Mouse (Mus musculus): ENCODE measurements at regions not wholly inside any gene's neighbourhood (a gene's known extent, or its start where the extent isn't known, plus 50 kb on each side); places are given as distances from the start of the nearest gene placed in this dataset.

- DNase-seq (ENCODE audit: low spot score in 2 of 2), result no peak
Measured at GRCm38 (mm10) chr7:83023990-83024389, 156.9 kb downstream of the Mex3b start.

DNA sequence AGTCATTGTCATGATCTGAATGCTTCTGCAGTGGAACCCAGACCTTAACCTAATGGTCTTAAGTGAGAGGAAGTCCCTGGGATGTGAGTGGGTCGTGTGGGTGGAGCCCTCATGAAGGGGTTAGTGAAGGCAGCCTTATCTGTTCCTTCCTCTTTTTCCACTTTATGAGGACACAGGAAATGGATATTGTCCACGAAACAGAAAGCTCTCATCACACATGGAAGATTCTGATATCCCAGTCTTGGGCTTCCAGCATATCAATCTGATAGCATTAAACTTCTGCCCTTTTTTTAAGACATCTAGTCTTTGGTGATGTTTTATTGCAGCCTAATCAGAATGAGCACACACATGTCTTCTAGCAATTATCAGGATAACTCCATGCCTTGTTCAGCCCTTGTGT lies 164.0 kb downstream of the Mex3b start:
- DNase-seq (ENCODE audit: low spot score in 2 of 2), result no peak

DNA sequence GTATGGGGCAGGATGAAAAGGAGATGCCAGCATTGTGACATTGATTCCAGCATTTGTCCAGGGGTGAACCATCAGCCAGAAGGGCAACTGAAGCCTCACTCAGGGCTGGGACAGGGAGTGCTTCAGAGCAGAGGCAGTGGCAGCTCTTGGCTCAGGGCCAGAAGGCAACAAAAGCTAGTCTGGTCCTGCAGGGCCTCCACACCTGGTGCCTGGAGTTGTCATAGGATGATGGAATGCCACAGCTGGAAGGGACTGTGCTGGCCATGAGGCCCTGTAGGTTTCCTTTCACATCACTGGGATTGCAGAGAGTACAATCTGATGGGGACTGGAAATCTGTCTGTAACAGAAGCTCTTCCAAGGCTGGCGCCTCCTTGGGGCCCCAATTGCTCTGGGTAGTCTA lies 164.9 kb downstream of the Mex3b start:
- no peak for DNase-seq (ENCODE audit: low spot score in 2 of 2)

GRCm38 (mm10) chr7:83032924-83033323 lies 165.8 kb downstream of the Mex3b start:
- no peak for DNase-seq (ENCODE audit: low spot score in 2 of 2)

DNA sequence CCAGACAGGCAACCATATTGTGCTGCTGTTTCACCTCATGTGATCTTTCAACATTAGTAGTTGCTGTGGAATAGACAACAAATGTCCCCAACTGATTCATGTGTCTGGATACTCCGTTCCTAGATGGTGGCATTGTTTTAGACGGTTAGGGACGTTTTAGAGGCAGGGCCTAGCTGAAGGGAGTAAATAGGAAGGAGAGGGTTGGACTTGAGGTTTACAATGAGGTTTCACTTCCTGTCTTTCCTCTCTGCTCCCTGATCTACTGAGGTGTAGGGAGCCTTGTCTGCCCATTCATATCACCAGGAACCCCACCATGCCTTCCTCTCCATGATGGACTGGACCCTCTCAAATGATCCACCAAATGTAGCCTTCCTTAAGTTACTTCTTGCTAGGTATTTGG lies 168.1 kb downstream of the Mex3b start:
- DNase-seq (ENCODE audit: low spot score in 2 of 2), result no peak

- DNase-seq (ENCODE audit: low spot score in 2 of 2), result no peak
Measured at GRCm38 (mm10) chr7:83036397-83036796, 169.3 kb downstream of the Mex3b start.

GRCm38 (mm10) chr7:83037100-83037499 lies 170.0 kb downstream of the Mex3b start:
- no peak for DNase-seq (ENCODE audit: low spot score in 2 of 2)

DNA sequence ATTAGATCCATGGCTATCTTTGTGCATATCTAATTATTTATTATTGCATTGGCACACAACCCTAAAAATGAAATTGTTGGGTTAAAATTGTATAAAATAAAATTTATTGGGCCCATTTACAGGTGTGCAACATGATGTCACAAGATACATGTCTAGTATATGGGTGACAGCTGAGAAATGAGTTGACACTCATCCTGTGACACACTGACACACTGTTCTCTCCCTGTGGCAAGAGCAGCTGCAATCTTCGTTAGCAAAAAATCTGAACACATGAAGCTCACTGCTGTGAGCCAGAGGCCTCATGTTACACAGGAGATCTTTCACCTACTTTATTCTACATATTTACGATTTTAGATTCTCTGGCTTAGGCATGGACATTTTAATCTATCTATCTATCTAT lies 170.6 kb downstream of the Mex3b start:
- no peak for DNase-seq (ENCODE audit: low spot score in 2 of 2)

DNA sequence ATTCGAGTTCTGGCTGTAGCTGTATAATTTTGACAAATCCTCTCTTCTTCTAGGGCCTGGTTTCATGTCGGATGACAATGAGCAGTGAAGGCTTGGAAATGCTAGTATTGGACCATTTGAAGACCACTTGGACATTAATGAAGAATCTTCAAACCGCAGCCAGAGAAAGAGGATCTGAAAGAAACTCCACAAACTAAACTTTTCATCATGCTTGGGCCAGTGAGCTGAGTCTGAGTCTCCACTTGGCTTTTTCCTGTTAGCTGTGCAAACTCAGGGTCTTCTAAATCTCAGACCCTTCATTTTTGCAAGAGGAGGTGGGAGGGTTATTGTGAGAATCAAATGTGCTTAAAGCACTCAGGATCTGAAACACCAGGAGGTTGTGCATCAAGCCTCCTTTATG lies 176.6 kb downstream of the Mex3b start:
- no peak for DNase-seq (ENCODE audit: low spot score in 2 of 2)

- DNase-seq (ENCODE audit: low spot score in 2 of 2), result no peak
Measured at GRCm38 (mm10) chr7:83045266-83045665, 178.1 kb downstream of the Mex3b start.

DNA sequence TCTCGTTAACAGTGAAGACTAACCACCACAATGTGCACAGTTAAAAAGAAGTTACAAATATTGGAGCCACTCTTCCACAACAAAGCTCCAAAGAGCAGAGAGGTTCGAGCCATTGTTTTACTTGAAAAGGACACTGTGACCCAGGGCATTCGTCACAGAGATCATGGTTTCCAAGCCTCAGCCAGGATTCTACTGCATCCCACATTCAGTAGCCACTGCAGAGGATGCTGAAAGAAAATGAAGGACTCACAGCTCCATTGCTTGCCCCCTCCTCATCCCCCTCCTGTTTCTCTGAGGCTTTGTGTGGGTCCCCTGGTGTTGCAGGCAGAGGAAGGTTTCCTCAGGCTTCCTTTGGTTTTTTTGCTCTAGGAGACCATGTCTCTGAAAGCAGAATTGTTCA lies 182.9 kb downstream of the Mex3b start:
- no peak for DNase-seq (ENCODE audit: low spot score in 2 of 2)

DNA sequence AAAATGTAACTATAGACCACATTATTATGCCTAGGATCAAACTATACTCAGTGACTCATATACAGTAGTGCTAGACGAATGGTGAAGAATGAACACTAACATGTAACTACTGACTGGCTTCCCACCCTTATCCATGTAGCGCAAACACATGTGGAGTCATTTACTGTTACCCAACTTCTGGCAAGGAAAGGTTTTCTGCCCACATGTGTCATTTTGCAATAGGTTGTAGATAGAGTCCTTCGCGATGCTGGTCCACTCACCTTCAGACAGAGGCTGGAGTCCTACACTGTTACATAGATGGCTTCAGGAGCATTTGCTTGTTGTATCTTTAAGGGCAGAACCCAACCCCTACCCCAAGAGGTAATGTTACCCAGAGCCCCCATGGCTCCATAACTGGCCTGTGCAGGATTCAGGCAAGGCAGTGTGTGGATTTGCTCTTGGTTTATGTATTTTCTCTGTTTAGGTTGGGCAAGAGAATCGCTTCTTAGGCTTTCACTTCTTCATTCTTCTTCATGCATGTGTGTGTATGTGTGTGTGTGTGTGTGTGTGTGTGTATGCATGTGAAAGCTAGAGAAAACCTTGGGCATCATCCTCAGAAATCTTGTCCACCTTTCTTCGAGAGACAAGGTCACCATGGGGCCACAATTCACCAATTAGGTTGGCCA lies 183.8 kb downstream of the Mex3b start:
- no peak for DNase-seq (ENCODE audit: low spot score in 2 of 2)

DNA sequence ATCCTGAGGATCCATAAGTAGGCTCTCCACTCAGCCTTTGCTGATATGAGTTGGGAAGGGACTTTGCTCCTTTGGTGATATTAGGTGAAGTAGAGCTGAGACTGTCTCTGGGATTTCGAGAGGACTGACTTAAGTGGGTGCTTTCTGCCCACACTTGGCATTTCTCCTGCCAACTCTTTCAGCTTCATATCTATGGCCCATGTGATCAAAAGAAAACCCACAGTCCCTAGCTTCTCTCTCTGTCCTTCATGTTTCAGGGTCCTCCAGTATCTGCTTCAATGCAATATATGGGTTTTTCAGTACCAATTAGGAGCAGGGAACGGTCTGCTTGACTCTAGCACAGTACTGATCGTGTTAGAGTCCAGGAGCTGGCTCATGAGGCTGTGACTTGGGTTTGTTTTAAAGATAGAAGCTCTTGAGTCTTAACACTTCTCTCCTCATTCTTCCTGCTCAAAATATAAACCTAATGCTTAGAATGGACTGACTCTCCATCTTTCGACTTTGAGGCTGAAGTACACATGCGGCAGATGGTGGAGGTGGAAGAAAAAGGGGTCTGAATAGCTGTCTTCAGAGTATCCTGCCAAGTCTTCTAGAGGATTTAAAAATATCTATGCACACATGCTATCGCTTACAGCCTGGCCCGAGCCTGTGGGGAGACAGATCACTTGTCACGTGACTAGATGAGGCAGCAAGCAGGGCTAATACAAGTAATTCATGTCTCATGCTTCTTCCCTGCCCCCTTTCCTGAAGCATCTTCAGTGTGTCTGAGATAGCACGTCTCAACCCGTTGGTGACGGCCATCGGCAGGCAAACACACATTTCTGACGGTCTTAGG lies 189.2 kb downstream of the Mex3b start:
- DNase-seq (ENCODE audit: low spot score in 2 of 2), result peak; percentile 28 to 42

- no peak for DNase-seq (ENCODE audit: low spot score in 2 of 2)
Measured at GRCm38 (mm10) chr7:83060318-83060717, 193.2 kb downstream of the Mex3b start.

DNA sequence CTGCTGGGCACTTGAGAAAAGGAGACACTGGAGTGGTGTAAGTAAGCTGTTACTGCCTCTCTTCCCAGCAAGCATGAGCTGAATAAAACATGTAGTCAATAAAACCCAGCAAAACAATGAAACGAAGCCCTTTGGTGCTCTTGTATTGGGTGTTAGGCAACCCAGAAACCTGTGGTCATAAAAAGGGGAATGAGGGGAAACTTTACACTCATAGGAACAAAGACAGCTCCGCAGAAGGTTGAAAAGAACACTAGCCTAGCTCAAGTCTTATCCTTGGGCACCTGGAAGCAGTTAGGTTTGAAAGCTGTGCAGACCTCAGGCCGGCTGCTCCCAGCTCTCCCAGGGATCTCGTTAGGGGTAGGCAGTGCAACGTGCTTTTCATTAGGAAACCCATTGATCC lies 193.6 kb downstream of the Mex3b start:
- no peak for DNase-seq (ENCODE audit: low spot score in 2 of 2)

DNA sequence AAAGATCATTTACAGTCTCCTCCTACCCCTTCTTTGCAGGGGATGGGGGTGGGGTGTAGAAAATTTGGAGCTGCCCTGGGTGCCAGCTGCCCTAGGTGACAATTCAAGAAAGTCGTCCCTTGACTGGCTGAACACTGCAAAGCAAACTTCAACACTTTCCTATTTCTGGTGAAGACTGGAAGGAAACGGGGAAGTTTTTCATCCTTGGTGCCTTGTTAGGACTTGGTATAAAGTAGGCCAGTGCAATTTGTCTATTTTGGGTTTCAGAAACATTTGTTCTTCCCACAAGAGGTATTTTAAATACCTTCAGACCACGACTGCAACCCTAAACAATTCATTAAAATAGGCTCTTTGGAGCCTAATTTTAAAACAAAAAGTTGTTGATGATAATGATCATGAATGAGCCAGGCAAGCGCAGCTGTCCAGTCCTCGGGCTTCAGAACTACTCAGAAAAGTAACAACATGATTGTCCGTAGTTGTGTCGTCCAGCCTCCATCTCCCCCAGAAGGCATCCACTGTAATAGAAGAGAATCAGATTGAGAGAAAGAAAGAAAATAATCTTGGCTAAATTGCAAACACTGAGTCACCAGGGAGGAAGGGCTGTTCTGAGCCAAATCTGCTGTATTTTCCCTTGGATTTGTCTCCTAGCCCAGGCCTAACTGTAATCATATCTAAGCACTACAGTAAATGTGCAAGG lies 194.2 kb downstream of the Mex3b start:
- DNase-seq (ENCODE audit: low spot score in 2 of 2), result no peak

DNA sequence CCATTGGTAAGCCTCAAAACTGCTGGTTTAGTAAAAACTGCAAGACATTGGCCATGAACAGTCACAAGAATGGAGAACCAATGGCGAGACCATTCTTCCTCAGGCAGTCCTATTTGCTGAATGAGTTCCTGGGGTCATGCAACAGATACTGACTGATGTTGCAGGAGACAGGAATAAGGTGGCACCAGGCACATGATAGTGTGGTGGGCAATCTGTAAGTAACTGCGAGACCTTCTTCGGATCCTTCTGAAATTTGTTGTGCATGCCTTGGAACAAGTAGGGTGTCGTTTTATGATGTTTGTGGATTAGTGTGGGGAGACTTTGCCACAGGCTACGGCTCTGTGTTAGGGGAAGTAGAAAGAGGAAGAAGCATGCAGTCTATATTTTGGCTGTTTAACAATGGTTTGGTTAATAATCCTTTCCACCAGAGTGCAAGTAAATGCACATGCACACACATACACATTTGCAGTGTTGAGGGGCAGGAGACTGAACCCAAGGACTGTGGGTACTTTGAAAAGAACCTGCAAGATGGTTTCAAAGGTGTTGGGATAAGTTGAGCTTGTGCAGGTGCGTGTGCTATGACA lies 194.9 kb downstream of the Mex3b start:
- no peak for DNase-seq (ENCODE audit: low spot score in 2 of 2)

GRCm38 (mm10) chr7:83063559-83063958 lies 196.4 kb downstream of the Mex3b start:
- DNase-seq (ENCODE audit: low spot score in 2 of 2), result no peak

DNA sequence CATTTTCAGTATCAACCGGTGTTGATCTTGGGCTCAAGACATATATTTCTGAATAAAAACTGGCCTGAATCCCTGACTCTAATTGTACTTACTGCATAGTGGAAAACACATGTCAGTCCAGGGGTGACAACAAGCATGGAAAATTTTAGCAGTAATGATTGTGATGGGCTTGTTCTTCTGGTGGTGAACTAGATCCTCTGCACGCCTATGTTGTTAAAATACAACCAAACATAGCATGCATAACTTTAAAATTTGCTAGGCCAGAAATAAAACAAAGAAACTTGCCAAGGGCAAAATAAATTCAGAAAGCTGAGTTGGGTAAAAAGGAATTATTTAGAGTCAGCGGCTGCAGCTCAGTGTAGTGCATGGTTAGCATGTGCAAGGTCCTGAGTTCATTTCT lies 198.2 kb downstream of the Mex3b start:
- DNase-seq (ENCODE audit: low spot score in 2 of 2), result no peak

DNA sequence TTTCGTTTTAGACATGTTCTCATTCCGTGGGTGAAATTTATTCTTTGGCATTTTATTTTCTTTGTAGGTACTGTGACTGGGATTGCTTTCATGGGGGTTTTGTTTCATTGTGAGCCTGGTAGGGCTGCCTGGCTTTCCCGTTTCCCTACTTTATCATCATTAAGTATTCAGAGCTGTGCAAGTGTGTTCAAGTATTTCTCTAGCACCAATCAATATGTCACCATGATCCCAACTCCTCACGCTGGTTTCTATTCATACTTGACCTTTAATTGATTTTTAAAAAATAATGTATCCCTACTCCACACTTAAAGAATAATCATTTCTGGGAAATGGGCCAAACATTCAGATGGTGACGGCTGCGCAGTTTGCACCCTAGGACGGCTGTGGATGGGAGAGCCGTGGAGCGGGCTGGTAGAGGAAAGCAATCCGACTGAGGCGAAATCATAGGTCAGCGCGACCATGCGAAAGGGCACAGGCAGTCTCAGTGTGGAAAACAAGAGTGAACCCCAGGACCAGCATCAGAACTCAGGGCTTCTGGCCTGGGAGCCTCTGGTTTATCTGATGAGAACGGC lies 207.4 kb downstream of the Mex3b start:
- no peak for DNase-seq (ENCODE audit: low spot score in 2 of 2)

DNA sequence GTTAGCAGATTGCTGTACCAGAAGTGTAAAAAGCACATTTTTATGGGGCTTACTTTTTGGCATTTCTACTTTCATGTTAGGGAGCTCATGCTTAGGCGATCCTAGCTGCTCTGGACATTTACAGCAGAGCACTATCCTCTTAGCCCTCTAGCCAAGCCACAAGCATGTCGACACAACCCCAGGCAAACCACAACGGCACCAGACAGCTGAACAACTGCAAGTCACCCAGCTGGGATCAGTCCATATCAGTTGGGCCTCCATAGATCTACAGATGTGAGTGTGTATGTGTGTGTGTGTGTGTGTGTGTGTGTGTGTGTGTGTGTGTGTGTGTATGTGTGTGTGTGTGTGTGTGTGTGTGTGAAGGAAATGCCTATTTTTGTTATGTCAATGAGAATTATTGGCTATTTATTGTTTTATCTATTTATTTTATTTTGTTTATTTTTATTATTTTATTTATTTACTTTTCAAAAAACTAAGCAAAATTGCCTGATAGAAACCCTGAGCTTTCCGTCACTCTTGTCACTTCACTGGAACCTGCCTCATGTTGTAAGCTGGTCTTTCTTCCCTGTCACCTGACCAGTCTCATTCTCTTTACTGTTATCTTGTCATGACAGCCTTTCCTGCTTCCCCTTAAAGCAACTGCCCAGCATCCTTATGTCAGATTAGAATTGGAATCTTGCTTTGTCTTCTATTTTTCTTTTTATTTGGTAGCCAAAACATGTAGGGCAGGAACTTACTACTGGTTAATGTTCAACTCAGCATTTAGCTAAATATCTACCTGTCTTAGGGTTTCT lies 208.2 kb downstream of the Mex3b start:
- DNase-seq (ENCODE audit: low spot score in 2 of 2), result no peak

Data from frontal cortex, postnatal 10 days (tissue).